Mouse (Mus musculus) limb, embryonic 13.5 days (tissue): ENCODE measurements around the gene Gm7980. TPM values are rescaled to one million over a fixed set of nuclear protein-coding genes. Genes with fewer than 3 reads are reported as not detected.
"Not testable (repeated sequence)": the region's sequence is repeated elsewhere in the genome, so short reads cannot be mapped to it uniquely, and the experiment has no call there.

ENCODE experiments used
- ATAC-seq: fragments of 200-750 bp; cut with Nextera tagmentation; 2 replicates; pipeline ENCODE4 v1.8.0; 2017; ENCODE audit warnings: low read depth, moderate number of reproducible peaks, moderate TSS enrichment; ENCODE audit not compliant: low FRiP score
- H3K27ac ChIP-seq: fragments of 300-500 bp; sonication (generic); 2 replicates; pipeline ENCODE4 v1.5.1; 2015; ENCODE audit warnings: inconsistent platforms, mild to moderate bottlenecking, moderate library complexity
- H3K27me3 ChIP-seq: fragments of 300-500 bp; sonication (generic); 2 replicates; pipeline ENCODE4 v1.6.1; 2015; ENCODE audit warnings: mild to moderate bottlenecking, inconsistent platforms
- H3K36me3 ChIP-seq: fragments of 300-500 bp; sonication (generic); 2 replicates; pipeline ENCODE4 v1.6.1; 2015; ENCODE audit warnings: inconsistent platforms, mild to moderate bottlenecking, moderate library complexity
- H3K4me1 ChIP-seq: fragments of 300-500 bp; sonication (generic); 2 replicates; pipeline ENCODE4 v1.6.1; 2015; ENCODE audit warnings: inconsistent platforms
- H3K4me2 ChIP-seq: fragments of 300-500 bp; sonication (generic); replicated peaks from 2 replicates; pipeline ENCODE4 v1.6.1; 2015; ENCODE audit warnings: inconsistent platforms, mild to moderate bottlenecking, moderate library complexity
- H3K4me3 ChIP-seq: fragments of 300-500 bp; sonication (generic); 2 replicates; pipeline ENCODE4 v1.5.1; 2015; ENCODE audit warnings: moderate library complexity, mild to moderate bottlenecking, inconsistent platforms
- H3K9ac ChIP-seq: fragments of 300-500 bp; sonication (generic); 2 replicates; pipeline ENCODE4 v1.6.1; 2015; ENCODE audit warnings: mild to moderate bottlenecking, inconsistent platforms
- H3K9me3 ChIP-seq: fragments of 300-500 bp; sonication (generic); 2 replicates; pipeline ENCODE4 v1.6.1; 2016; ENCODE audit warnings: inconsistent platforms
- WGBS: fragments of 180-500 bp; shearing (Covaris S2); methylation state at CpG from one replicate; pipeline ENCODE4 v1.1.7; 2015; 5-methylcytosine and 5-hydroxymethylcytosine counted together
- polyA plus RNA-seq: library from polyadenylated mRNA; unstranded; fragments of >200 nt; fragmentation: Nextera tagmentation; extraction: Ambion mirVana; gene quantifications from 2 replicates; pipeline ENCODE4 v1.2.1, GENCODE M21; 2015

The Gm7980 gene
- polyA plus RNA-seq, result not detected in 2 replicates

DNA sequence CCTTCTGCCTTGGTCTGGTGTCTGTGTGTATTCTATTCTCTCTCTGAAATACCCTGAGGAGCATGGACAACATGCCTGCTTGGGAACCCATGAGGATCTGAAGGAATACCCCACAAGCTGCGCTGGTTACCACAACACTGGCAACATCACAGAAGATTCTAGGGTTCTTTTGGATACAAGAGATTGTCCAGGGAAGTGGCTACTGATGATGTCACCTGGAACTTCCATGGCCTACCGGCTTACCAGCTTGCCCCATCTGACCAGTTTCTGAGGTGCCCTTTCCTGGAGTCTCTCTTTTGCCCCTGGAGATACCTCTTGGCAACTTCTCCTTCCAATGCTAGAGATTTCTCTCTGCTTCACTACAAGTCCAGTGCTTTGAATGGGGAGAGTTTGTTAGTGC is at the start of gene Gm7980:
Gene Gm7980 (minus strand): TSS at position 101 of the 400 bp plus-strand sequence.
- not testable (repeated sequence) for H3K27ac ChIP-seq, H3K4me3 ChIP-seq
- WGBS, result no CpG with 5 or more reads among the region's 2 CpGs

GRCm38 (mm10) chr14:41943695-41944094 is 36.6 kb upstream of the Gm7980 start, which contains the start of gene 1700024B05Rik:
Gene 1700024B05Rik, plus strand, starts transcription at chr14:41943995.
- H3K4me3 ChIP-seq, ATAC-seq, H3K4me2 ChIP-seq, H3K9ac ChIP-seq, H3K9me3 ChIP-seq, H3K27ac ChIP-seq, H3K36me3 ChIP-seq, H3K4me1 ChIP-seq, H3K27me3 ChIP-seq: not testable (repeated sequence)
- WGBS, result 75% methylated on average over 2 of the region's 2 CpGs

More for the DNA sequence above, at the start of gene Gm7980:
- H3K27me3 ChIP-seq, H3K4me2 ChIP-seq, H3K4me1 ChIP-seq, H3K36me3 ChIP-seq, H3K9me3 ChIP-seq, H3K9ac ChIP-seq, ATAC-seq: not testable (repeated sequence)

DNA sequence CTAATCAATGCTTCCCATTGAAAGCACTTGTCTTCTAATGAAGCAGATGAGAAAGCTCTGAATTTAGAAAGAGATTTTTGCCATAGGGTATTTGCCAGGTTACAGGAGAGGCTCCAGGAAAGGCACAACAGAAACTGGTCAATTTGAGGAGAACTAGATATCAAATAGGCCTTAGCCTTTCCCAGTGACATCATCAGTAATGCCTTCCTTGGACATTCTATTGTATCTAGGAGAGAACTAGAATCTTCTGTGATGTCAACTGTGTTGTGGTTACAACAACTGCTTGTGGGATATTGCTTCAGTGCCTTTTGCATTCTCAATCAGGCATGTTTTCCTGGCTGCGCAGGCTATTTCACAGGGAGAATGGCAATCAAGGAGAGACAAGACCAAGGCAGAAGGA is 17.6 kb upstream of the Gm7980 start, which contains the start of gene 1700049E17Rik1:
Gene 1700049E17Rik1 (plus strand): TSS at position 301 of the 400 bp plus-strand sequence.
- H3K27ac ChIP-seq, H3K9me3 ChIP-seq, H3K27me3 ChIP-seq, H3K9ac ChIP-seq, H3K4me3 ChIP-seq, ATAC-seq, H3K4me1 ChIP-seq, H3K4me2 ChIP-seq, H3K36me3 ChIP-seq: not testable (repeated sequence)
- no CpG with 5 or more reads among the region's 1 CpGs for WGBS

Other genes with a start within 250 kb of the Gm7980 start
- not detected in 2 replicates for gene Gm8068, start 205.4 kb downstream of the Gm7980 start, polyA plus RNA-seq
- gene Gm7929, start 156.7 kb downstream of the Gm7980 start, polyA plus RNA-seq, result not detected in 2 replicates
- gene Gm47189, start 134.8 kb downstream of the Gm7980 start, polyA plus RNA-seq, result not detected in 2 replicates
- not detected in 2 replicates for gene 1700049E17Rik1, start 17.7 kb upstream of the Gm7980 start, polyA plus RNA-seq
- gene 1700024B05Rik, start 36.7 kb upstream of the Gm7980 start, polyA plus RNA-seq, result not detected in 2 replicates
- gene Gm6401, start 60.6 kb upstream of the Gm7980 start, polyA plus RNA-seq, result not detected in 2 replicates
- gene Gm3543, start 76.0 kb upstream of the Gm7980 start, polyA plus RNA-seq, result not detected in 2 replicates
- gene Gm7951, start 210.1 kb upstream of the Gm7980 start, polyA plus RNA-seq, result not detected in 2 replicates